Mouse (Mus musculus): Measurements from ENCODE around the gene 4933417A18Rik. TPM values are rescaled to one million over a fixed set of nuclear protein-coding genes. Genes with fewer than 3 reads are reported as not detected.
"Not testable (repeated sequence)": the region's sequence is repeated elsewhere in the genome, so short reads cannot be mapped to it uniquely, and the experiment has no call there.

Gene 4933417A18Rik
- polyA plus RNA-seq, 1 experiment from 2014 or later, result not detected

DNA sequence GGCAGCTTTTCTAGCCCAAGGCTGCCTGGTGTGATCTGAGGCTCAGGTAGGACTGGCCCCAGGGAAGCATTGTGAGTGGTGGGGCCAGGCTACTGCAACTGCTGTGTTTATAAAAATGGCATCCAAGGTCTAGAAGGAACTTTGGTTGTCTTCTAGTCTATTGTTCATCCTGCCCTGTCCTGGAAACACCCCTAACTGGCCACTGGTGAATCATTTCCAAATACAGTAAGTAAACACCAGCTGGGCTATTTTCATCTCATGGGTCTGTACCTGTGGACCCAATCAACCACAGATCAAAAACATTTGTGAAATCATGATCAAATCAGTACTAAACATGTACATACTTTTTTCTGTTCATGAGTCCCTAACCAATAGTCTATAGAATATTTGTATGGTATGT is 48.2 kb downstream of the 4933417A18Rik start:
- not testable (repeated sequence) for H3K4me3 ChIP-seq (ENCODE audit: low read length); H3K9ac ChIP-seq (ENCODE audit: low read depth, low read length); H3K4me2 ChIP-seq (ENCODE audit: low read depth, low read length); H3K27ac ChIP-seq (ENCODE audit: low read length); H3K9me3 ChIP-seq (ENCODE audit: control insufficient read depth, low read length); H3K36me3 ChIP-seq (ENCODE audit: control insufficient read depth, insufficient read depth, low read length); H3K4me1 ChIP-seq (ENCODE audit: control insufficient read depth, insufficient read depth, low read length); H3K27me3 ChIP-seq (replicated peaks; ENCODE audit: control insufficient read depth, insufficient read depth, low read length); ATAC-seq

DNA sequence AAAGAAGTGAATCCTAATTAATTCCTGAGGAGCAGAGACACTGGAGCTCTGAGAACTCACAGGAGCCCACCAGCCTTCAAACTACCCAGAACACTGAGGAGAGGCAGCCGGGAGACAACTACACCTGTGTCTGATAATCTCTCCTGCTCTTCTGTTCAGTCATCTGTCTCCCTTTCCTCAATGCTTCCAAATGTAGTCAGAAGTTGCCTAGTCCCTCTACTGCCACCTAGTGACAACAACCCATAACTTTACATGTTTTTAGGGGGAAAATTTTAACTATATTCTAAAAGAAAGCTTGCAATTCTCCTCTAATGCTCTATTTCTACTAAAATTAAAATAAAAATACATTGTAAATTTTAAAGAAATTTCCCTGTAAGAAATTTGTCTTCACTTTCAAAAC is 48.9 kb downstream of the 4933417A18Rik start:
- Histone ChIP-seq H3K27me3 (replicated peaks; ENCODE audit: control insufficient read depth, insufficient read depth, low read length) (no peaks in the 10 kb centered on the region), H3K4me2 (ENCODE audit: low read depth, low read length) (no peak overlapping the region), H3K9ac (ENCODE audit: low read depth, low read length) (no peak overlapping the region), H3K36me3 (ENCODE audit: control insufficient read depth, insufficient read depth, low read length) (peaks cover 8% of the 10 kb centered on the region; the same call in 1 of the 2 replicates), H3K9me3 (ENCODE audit: control insufficient read depth, low read length) (no peaks in the 10 kb centered on the region), H3K27ac (ENCODE audit: low read length) (no peak overlapping the region), H3K4me3 (ENCODE audit: low read length) (no peak overlapping the region), H3K4me1 (ENCODE audit: control insufficient read depth, insufficient read depth, low read length) (no peaks in the 10 kb centered on the region)
- no peak for ATAC-seq
- 40% methylated on average over 1 of the region's 1 CpGs for WGBS

DNA sequence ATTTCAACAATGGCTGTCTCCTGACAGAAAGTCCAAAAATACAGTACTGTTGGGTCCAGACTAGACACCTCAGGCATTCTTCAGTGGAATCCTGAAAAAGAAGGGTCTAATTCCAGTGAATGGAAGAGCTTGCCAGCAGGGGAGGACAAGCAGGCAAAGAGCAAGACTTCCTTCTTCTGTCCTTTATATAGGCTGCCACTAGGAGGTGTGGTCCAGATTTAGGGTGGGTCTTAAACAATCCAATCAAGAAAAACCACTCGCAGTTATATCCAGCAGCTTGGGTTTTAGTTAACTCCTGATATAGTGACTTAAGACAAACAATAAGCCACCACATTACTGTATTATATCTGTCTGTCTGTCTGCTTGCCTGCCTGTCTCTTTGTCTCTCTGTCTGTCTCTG is 49.6 kb downstream of the 4933417A18Rik start:
- no peak overlapping the region for H3K4me3 ChIP-seq (ENCODE audit: low read length)
- H3K9me3 ChIP-seq (ENCODE audit: control insufficient read depth, low read length), result no peaks in the 10 kb centered on the region
- no peaks in the 10 kb centered on the region for H3K4me1 ChIP-seq (ENCODE audit: control insufficient read depth, insufficient read depth, low read length)
- no peak for ATAC-seq
- no peak overlapping the region for H3K9ac ChIP-seq (ENCODE audit: low read depth, low read length)
- peaks cover 11% of the 10 kb centered on the region for H3K36me3 ChIP-seq (ENCODE audit: control insufficient read depth, insufficient read depth, low read length)
- no peaks in the 10 kb centered on the region for H3K27me3 ChIP-seq (replicated peaks; ENCODE audit: control insufficient read depth, insufficient read depth, low read length)
- WGBS, result 31% methylated on average over 1 of the region's 1 CpGs
- H3K27ac ChIP-seq (ENCODE audit: low read length), result no peak overlapping the region
- H3K4me2 ChIP-seq (ENCODE audit: low read depth, low read length), result no peak overlapping the region

DNA sequence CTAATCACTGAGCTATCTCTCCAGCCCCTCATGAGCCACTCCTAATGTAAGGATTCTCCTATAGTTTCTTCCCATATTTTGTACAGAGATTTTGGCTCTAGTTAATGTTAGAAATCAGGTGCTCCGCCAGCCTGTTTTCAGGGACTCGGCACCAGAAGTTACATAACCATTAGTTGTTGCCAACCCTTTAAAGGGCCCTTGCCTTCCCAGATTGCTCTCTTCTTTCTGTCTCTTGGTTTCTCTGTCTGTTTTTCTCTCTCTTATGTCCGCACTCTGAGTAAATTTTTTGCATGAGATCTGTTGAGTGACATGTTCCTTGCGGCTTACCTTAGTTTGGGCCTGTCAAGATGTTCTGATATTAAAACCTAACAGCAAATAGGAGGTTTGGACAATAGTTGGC is 51.9 kb downstream of the 4933417A18Rik start:
- Histone ChIP-seq H3K4me1 (ENCODE audit: control insufficient read depth, insufficient read depth, low read length) (no peaks in the 10 kb centered on the region), H3K9ac (ENCODE audit: low read depth, low read length) (no peak overlapping the region), H3K9me3 (ENCODE audit: control insufficient read depth, low read length) (no peaks in the 10 kb centered on the region), H3K4me3 (ENCODE audit: low read length) (no peak overlapping the region), H3K36me3 (ENCODE audit: control insufficient read depth, insufficient read depth, low read length) (peaks cover 15% of the 10 kb centered on the region), H3K27me3 (replicated peaks; ENCODE audit: control insufficient read depth, insufficient read depth, low read length) (no peaks in the 10 kb centered on the region), H3K27ac (ENCODE audit: low read length) (no peak overlapping the region), H3K4me2 (ENCODE audit: low read depth, low read length) (no peak overlapping the region)
- no peak for ATAC-seq
- 93% methylated on average over 4 of the region's 4 CpGs for WGBS

DNA sequence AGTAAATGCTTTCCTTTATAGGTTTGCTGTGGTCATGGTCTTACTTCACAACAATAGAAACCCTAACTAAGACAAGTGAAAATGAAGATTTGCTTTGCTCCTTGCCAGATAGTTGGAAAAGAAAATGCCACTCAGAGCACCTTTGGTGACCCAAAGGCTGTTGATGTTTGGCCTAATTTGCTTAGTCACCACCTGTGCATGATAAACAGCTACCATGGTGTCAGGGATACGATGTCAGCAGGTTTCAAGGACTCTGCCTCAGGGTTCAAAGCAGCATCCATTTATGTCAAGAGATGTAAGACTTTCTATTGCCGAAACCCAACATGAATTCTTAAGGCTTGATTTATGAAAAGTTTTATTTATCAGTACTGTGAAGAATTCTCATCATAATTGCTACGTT is 53.2 kb downstream of the 4933417A18Rik start:
- Histone ChIP-seq H3K36me3 (ENCODE audit: control insufficient read depth, insufficient read depth, low read length) (peaks cover 15% of the 10 kb centered on the region), H3K4me2 (ENCODE audit: low read depth, low read length) (no peak overlapping the region), H3K4me1 (ENCODE audit: control insufficient read depth, insufficient read depth, low read length) (no peaks in the 10 kb centered on the region), H3K9ac (ENCODE audit: low read depth, low read length) (no peak overlapping the region), H3K4me3 (ENCODE audit: low read length) (no peak overlapping the region), H3K27me3 (replicated peaks; ENCODE audit: control insufficient read depth, insufficient read depth, low read length) (no peaks in the 10 kb centered on the region), H3K27ac (ENCODE audit: low read length) (no peak overlapping the region), H3K9me3 (ENCODE audit: control insufficient read depth, low read length) (no peaks in the 10 kb centered on the region)
- 93% methylated on average over 3 of the region's 3 CpGs for whole genome bisulfite sequencing
- no peak for ATAC-seq

DNA sequence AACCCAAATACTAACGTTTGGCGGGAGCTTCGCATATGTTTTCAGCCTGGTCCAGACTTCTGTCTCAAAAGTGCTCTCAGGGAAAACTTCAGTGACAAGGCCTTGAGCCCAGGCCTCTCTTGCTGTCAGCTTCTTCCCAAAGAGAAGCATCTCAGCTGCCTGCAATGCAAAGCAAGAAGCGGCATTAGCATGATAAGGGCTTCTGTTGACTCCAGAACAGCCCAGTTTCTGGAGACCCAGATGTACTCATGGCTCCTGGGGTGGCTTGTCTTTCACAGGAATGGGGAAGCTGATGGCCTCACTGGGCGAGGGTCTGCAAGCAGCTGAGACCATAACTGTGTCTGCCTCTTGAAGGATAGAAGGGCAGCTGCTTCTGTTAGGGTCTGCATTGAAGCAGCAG is 54.4 kb downstream of the 4933417A18Rik start:
- not testable (repeated sequence) for H3K27me3 ChIP-seq (replicated peaks; ENCODE audit: control insufficient read depth, insufficient read depth, low read length); H3K4me1 ChIP-seq (ENCODE audit: control insufficient read depth, insufficient read depth, low read length); H3K27ac ChIP-seq (ENCODE audit: low read length); H3K4me2 ChIP-seq (ENCODE audit: low read depth, low read length); ATAC-seq; H3K9ac ChIP-seq (ENCODE audit: low read depth, low read length); H3K4me3 ChIP-seq (ENCODE audit: low read length); H3K9me3 ChIP-seq (ENCODE audit: control insufficient read depth, low read length)
- 80% methylated on average over 5 of the region's 5 CpGs for WGBS
- H3K36me3 ChIP-seq (ENCODE audit: control insufficient read depth, insufficient read depth, low read length), result peaks cover 18% of the 10 kb centered on the region

DNA sequence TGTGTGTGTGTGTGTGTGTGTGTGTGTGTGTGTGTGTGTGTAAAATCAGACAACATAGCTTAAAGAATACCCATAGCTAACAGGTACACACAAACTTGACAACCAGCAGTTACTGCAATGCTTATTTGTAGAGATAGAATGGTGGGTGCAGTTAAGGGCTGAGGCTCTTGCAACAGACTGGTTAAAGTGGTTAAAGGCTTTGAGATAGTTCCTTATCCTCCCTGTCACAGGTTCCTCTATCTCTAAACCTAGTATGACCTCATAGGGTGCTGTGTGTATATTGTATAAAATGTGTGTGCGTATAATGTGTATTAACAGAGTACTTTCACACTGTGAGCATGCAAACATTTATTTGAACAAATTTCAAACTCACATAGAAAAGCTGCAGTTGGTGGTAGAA is 59.3 kb downstream of the 4933417A18Rik start:
- not testable (repeated sequence) for H3K4me3 ChIP-seq (ENCODE audit: low read length); H3K4me1 ChIP-seq (ENCODE audit: control insufficient read depth, insufficient read depth, low read length); H3K27ac ChIP-seq (ENCODE audit: low read length); H3K9me3 ChIP-seq (ENCODE audit: control insufficient read depth, low read length); ATAC-seq; H3K4me2 ChIP-seq (ENCODE audit: low read depth, low read length); H3K9ac ChIP-seq (ENCODE audit: low read depth, low read length); H3K27me3 ChIP-seq (replicated peaks; ENCODE audit: control insufficient read depth, insufficient read depth, low read length)
- peaks cover 20% of the 10 kb centered on the region; the same call in 1 of the 2 replicates for H3K36me3 ChIP-seq (ENCODE audit: control insufficient read depth, insufficient read depth, low read length)
- WGBS, result 97% methylated on average over 1 of the region's 1 CpGs

DNA sequence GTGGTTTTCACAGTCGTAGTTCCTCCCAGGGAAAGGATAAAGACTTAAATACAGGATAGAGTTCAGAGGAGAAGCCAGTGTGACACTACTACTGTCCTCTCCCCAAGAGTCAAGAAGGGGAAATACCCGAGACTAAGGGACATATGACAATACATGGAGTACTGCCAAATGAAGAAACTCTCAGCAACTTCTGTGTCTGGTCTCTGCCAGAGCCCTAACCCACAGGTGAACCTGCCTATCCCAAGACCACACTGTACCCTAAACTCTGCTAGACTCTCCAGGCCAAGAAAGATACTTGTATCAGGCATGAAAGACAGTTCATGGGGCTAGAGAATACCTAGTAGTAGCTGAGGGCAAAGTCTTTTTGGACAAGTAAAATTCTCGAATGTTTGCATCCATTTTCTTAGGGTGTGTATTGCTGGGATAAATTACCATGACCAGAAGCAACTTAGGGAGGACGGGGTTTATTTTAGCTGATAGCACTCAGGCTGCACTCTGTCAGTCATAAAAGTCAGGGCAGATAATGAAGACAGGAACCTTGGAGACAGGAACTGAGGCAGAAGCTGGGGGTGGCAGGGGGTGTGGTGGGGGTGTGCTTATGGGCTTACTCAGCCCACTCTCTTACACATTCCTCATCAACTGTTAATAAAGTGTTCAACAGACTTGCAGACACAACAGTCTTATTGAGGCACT is 67.5 kb downstream of the 4933417A18Rik start:
- Histone ChIP-seq H3K4me2 (ENCODE audit: low read depth, low read length) (no peak overlapping the region), H3K27me3 (replicated peaks; ENCODE audit: control insufficient read depth, insufficient read depth, low read length) (no peaks in the 10 kb centered on the region), H3K27ac (ENCODE audit: low read length) (no peak overlapping the region), H3K4me1 (ENCODE audit: control insufficient read depth, insufficient read depth, low read length) (peaks cover 12% of the 10 kb centered on the region), H3K9ac (ENCODE audit: low read depth, low read length) (no peak overlapping the region), H3K9me3 (ENCODE audit: control insufficient read depth, low read length) (no peaks in the 10 kb centered on the region), H3K36me3 (ENCODE audit: control insufficient read depth, insufficient read depth, low read length) (peaks cover 13% of the 10 kb centered on the region), H3K4me3 (ENCODE audit: low read length) (no peak overlapping the region)
- WGBS, result 63% methylated on average over 4 of the region's 4 CpGs
- ATAC-seq, result no peak

DNA sequence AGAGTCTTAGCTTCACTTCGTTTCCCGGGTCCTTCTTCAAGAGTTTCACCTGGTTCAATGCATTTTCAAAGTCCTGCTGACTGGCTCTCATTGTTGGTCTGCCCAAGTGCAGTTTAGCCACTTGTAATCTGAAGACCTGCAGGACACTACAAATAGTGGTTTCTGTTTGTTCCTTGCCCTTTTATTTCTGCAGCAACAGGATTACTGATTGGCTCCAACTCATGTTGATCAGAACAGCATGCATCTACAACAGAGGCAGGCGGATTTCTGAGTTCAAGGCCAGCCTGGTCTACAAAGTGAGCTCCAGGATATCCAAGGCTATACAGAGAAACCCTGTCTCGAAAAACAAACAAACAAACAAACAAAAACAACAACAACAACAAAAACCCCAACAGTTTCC is 68.9 kb downstream of the 4933417A18Rik start:
- Histone ChIP-seq H3K9me3 (ENCODE audit: control insufficient read depth, low read length) (no peaks in the 10 kb centered on the region), H3K27ac (ENCODE audit: low read length) (peak overlapping the region; percentile 89), H3K4me1 (ENCODE audit: control insufficient read depth, insufficient read depth, low read length) (peaks cover 12% of the 10 kb centered on the region), H3K36me3 (ENCODE audit: control insufficient read depth, insufficient read depth, low read length) (peaks cover 9% of the 10 kb centered on the region; the same call in 1 of the 2 replicates), H3K4me2 (ENCODE audit: low read depth, low read length) (peak overlapping the region; percentile 82), H3K27me3 (replicated peaks; ENCODE audit: control insufficient read depth, insufficient read depth, low read length) (no peaks in the 10 kb centered on the region), H3K9ac (ENCODE audit: low read depth, low read length) (peak overlapping the region; percentile 83), H3K4me3 (ENCODE audit: low read length) (peak overlapping the region; percentile 67)
- WGBS, result 66% methylated on average over 4 of the region's 4 CpGs
- no peak for ATAC-seq

DNA sequence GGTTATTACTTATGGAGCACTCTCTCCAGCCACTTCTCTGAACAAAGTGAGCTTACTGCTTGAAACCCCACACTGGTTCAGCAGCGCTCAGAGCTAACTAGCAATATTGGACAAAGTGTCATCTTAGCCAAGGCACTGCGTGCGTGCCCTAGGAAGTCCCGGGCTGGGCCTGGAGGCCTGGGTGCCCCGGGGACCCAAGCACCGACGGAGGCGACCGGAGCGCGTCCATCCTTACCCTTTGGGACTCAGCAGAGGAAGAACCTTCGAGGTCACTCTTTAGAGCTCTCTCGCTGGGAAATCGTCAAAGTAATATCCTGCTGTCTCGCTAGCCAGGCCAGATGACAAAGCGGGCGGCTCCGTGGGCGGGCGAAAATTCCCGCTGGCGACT is 69.4 kb downstream of the 4933417A18Rik start:
- peak overlapping the region; percentile 83 for H3K9ac ChIP-seq (ENCODE audit: low read depth, low read length)

More for the DNA sequence above, 69.4 kb downstream of the 4933417A18Rik start:
- Histone ChIP-seq H3K9me3 (ENCODE audit: control insufficient read depth, low read length) (no peaks in the 10 kb centered on the region), H3K27me3 (replicated peaks; ENCODE audit: control insufficient read depth, insufficient read depth, low read length) (no peaks in the 10 kb centered on the region), H3K4me1 (ENCODE audit: control insufficient read depth, insufficient read depth, low read length) (peaks cover 12% of the 10 kb centered on the region), H3K36me3 (ENCODE audit: control insufficient read depth, insufficient read depth, low read length) (peaks cover 7% of the 10 kb centered on the region; the same call in 1 of the 2 replicates), H3K4me2 (ENCODE audit: low read depth, low read length) (peak overlapping the region; percentile 82), H3K4me3 (ENCODE audit: low read length) (peak overlapping the region; percentile 67), H3K27ac (ENCODE audit: low read length) (peak overlapping the region; percentile 89)
- ATAC-seq, result peak; percentile 72
- WGBS, result under 1% methylated on average over 22 of the region's 22 CpGs
